Mouse (Mus musculus) left cerebral cortex, adult 8-10 months (tissue): Measurements from ENCODE around the gene Hmgb1. TPM values are rescaled to one million over a fixed set of nuclear protein-coding genes. Genes with fewer than 3 reads are reported as not detected.

Experiments used
- DNase-seq, 2 experiments: peaks; one replicate each; pipeline ENCODE4 v3.0.0; 2022; ENCODE audit warnings: low spot score in 2 of 2
- total RNA-seq, 4 experiments: library from RNA; stranded (reverse); gene quantifications; 2 replicates each; pipeline ENCODE4 v1.2.4; 2022

The Hmgb1 gene
- total RNA-seq, result 100 to 1,000 TPM; 120 to 137 (median 132) TPM

DNA sequence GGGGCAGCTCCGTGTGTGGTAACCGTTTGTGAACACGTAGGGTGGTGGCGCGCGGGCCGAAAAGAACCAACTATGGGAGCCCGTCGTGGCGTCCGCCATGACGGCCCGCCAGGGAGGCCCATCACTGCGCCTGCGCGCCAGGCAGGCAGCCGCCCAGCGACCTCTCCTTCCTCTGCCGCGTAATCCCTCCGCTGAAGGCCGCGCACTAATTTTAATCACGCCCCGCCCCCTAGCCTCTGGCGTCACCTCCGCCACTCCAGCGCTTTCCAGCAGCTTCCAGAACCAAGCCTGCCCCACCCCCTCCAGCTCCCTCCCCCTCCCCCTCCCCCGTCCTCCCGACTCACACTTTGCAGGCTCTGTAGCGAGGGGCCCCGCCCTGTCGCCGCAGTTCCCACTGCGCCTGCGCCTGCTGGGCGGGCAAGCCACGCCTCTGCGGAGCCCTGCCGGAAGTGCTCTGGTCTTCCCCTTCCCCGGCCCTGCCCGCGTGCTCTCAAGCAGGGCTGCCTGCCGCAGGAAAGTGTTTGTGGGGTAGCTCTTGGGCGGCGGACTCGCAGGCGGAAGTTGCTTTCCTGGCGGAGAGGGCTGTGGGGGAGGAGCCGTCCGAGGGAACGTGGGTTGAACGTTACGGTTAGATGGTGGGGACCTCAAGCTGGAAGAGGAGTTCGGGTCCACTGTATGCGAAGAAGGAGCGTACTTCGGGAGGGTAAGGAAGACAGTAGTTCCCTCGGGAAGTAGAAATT, at the start of gene Hmgb1, which contains the start of gene Uspl1:
Gene Hmgb1 (minus strand): TSS at position 386 of the 740 bp plus-strand sequence.
Gene Uspl1 (plus strand): TSS at position 247 of the 740 bp plus-strand sequence.
- DNase-seq, result peak; percentile 96 to 99

DNA sequence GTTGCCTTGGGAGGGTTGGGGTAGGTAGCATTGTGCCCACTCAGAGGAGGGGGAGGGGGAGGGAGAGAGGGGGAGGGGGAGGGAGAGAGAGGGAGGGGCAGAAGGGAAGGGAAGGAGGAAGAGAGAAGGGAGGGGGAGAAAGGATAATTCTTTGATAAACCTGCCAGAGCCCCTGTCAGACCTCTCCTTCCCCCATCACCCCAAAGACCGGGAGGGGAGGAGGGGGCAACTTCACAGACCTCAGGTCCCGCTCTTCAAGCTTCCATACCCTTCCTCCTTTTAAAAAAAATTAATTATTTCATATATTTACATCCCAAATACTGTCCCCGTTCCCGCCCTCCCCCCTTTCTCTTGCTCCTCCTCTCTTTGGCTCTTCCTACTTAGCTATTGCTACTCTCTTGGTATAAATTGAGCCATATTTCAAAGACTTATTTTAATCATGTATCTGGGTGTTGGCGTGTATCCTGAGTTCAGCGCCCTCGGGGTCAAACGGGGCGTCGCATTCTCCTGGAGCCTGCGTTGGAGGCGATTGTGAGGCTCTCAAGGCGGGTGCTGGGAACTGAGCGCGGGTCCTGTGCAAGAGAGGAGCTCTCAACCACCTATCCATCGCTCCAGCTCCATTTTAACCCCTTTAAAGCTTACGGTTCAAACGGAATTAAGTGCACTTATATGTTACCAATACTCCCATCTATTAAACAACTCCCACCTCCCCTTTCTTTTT, 45.5 kb upstream of the Hmgb1 start:
- no peak for DNase-seq

DNA sequence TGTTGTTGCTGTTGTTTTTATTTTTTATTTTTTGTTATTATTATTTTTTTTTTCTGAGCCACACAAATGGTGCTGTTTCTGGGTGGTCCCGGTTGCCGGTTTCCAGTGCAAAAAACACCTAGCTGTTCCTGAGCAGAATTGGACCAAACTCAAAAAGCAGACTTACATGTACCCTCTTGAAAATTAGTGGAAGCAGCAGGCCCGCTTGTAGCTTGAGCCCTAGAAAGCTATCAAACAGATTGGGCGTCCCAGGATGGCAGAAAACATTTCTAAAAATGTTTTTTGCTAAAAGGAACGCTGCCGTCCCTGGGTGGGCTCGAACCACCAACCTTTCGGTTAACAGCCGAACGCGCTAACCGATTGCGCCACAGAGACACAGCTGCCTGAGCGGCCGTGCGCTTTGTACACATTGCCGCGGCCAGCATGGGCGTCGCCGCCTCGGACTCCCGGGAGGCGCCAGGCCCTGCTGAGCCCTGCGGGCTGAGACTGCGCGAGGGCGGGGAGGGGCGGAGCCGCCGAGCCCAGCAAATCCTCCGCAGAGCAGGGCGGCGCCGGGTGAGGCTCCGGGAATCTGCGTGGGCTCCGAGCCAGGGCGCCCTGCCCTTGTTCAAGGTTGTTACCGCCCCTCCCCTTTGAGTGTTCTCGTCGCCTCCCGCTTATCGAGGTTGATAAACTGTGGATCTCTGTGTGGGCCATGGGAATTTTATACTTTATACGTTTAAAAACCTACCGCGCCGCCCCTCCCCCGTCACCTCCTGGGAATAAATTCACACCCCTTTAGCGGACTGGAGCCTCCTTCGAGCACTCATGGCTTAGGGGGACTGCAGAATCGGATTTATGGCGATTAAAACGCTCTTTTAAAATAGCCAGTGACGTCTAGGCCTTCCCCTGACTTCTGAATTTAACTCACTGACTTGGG, 44.7 kb upstream of the Hmgb1 start:
- DNase-seq, result peak; percentile 96 to 100

DNA sequence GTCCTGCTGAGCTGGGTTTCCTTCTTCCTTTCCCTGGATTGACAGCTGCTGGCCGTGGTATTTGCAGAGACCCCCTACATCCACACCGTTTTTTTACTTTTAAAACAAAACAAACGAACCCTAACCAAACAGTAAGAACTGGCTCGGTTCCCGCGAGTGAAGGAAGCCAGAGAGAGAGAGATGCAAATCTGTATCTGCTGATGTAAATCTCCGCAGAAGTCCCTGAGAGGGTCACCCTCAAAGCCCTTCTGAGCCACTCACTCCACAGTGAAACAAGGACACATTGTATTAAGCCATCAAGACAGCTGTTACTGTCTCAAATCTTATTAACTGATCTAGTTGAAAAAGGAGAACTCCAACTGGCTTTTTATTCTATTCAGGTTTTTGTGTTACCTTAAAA, 40.4 kb upstream of the Hmgb1 start:
- no peak for DNase-seq

DNA sequence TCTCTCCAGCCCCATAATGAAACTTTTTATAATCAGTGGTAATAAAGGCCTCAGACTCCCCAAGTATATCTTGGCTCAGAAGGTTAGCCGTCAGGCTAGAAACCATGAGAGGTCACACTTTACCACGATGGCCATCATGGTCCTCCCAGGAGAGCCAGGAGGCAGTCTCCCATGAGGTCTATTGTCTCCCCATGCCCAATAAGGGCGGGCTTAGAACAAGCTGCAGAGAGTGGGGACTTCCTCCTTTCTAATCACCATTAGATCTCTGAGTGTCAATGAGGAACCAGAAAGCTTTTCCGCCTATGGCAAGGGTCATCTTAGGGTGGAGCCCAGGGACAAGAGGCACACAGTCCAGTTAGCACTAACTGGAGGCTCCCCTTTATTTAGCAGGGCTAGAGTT, 37.1 kb upstream of the Hmgb1 start:
- no peak for DNase-seq

DNA sequence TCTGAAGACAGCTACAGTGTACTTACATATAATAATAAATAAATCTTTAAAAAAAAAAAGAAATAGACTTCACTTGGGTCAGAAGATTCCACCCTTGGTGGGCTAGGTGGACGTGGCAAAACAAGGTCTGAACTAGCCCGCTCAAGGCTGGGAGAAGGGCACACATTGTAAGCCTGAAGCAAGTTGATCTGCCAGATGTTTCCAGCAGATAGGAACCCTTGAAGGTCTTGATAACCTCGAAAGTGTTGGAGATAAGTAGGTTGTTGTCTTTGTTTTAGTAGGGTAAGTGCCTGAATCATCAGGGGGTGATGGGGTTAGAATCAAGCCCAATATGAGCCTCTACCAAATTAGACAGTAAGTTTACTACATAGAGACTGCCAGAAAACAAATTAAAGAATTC, 35.2 kb upstream of the Hmgb1 start:
- no peak for DNase-seq

DNA sequence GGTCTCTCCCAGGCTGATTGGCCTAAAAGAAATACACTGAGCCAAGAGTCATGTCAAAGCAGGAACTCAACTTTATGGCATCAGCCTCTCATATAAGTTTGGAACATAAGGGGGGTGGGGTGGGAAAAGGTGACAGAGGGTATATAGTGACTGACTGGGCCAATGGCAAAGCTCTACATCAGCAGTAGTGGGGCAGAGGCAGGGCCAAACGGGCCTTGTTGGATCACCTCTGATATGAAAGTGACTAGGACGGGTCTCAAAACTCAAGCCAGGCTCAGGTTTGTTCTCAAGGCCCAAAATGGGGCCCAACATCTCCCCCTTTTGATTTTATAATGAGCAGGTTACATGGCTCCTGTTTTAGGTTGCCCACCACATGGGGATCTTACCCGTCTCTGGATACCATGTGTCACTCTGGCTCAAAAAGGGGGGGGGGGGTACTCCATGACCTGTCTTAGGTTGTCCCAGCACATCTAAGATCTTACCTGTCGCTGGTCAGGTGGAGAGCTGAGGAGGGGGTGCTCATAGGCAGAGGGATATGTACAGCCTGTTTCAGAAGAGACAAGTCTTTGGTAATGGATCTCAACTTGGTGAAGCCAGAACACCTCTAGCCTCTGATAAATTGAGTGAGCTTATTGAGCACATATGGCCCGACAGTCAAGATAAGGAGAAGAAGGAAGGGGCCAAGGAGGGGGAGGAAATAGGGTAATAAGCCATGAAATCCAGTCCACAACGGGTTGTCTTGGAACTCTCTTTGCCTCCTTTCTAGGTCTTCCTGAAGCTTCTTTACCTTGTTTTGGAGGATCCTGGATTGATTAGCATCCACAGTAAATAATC, 33.5 kb upstream of the Hmgb1 start:
- DNase-seq, result no peak

DNA sequence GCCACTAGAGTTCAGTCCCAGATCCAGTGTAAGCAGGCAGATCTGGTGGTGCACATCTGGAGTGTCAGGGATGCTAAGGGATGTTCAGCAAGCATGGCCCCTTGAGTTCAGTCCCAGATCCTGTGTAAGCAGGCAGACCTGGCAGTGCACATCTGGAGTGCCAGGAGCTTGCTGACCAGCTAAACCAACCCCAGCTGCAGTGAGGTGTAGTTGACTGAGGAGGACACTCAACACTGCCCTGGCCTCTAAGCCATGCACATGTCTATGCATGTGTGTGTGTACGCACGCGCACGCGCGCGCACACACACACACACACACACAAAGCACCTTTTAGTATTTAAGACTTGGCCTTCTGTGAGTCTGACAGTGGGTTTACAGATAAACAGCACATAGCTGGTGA, 31.3 kb upstream of the Hmgb1 start:
- DNase-seq, result no peak

DNA sequence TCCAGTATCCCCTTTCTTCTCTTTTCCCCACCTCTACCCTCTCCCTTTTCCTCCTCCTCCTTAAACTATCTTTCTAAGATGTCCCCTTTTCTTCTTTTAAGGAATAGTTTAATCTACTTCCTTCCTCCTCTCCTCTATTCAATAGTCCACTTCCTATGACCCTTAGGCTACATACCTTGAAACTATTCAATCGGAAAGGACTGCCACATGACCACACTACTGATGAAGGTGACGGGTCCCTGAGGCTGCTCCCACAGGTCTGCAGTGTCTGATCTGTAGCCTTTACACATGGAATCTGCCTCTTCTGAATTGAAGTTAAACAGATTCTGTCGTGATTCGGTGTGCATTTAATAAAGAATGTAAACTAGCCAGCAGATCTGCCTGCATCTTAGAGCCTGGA, 28.5 kb upstream of the Hmgb1 start:
- DNase-seq, result no peak

DNA sequence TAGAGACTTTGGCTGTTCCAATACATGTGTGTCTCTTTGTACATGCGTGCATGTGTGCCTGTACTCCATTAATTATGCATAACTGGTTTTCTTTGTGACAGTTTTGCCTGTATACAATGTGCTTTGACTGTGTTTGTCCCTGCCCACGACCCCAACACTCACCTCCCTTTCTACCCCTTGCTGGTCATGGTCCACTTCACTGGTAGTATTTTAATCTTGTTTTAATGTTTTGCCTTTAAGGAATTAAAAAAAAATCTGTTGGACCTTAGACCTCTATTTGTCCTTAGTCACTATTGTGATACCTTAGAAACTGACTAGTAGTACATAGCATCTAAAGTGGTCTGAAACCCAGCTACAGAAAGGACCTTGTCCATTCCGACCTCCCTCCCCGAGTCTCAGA, 26.8 kb upstream of the Hmgb1 start:
- DNase-seq, result no peak

DNA sequence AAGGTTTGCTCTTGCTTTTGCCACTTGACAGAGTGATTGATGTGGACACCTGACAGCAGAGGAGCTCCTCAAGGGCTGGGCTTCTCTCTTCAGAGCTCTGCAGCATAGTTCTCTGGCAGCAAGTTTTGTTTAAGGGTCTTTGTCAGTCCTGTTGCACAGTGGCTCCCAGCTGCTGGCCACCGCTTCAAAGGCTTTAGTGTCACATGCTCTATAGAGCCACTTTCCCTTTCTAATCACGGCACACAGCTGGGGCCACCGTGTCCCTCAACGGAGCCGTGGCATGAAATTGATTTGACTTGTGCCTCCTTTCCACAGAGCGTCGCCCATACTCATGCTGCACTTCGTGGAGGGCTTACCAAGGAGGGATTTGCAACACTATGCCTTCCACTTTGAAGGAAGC, 25.0 kb upstream of the Hmgb1 start:
- DNase-seq, result no peak

DNA sequence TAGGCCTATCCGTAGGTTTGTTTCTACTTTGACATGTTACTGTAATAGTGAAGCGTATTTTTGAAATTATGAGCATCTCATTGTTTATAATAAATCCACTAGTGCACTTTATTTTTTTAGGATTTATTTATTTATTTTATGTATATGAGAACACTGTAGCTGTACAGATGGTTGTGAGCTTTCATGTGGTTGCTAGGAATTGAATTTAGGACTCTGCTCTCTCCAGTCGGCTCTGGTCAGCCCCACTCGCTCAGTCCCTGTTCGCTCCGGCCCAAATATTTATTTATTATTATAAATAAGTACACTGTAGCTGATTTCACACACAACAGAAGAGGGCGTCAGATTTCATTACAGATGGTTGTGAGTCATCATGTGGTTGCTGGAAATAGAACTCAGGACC, 24.5 kb upstream of the Hmgb1 start:
- DNase-seq, result no peak

DNA sequence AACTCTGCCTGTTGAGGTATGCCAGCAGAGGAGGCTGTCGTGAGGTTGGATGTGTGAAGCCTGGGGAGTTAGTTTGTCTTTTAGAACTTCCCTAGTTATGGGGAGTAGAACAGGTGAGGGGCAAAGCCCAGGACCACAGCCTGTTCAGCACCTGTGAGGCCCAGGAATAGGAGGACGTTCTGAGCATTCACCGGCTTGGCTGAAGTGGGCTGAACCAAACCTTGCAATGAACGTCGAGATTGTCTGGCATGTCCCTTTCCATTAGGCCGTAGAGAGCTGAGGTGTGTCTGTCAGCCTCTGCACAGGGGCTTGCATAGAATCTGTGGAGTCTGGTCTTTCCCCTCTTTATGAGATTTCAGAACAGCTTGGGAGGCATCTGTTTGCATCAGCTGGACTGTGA, 23.4 kb upstream of the Hmgb1 start:
- no peak for DNase-seq

DNA sequence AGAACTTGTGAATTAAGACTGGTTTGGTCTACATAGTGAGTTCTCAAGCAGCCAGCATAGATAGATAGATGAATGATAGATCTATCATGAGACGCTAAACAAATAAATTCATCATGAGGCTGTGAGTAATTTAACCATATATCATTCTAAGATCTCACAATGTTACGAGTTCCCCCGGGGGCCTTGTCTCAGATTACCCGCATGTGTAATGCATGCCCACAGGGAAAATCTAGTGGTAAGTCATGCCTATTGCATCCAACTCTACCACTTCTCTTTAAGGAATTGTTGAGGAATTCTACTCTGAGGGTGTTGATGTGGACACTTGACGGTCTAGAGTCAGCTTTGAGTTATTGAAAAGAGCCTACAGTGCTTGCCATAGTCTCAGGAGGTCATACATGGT, 22.0 kb upstream of the Hmgb1 start:
- DNase-seq, result no peak

DNA sequence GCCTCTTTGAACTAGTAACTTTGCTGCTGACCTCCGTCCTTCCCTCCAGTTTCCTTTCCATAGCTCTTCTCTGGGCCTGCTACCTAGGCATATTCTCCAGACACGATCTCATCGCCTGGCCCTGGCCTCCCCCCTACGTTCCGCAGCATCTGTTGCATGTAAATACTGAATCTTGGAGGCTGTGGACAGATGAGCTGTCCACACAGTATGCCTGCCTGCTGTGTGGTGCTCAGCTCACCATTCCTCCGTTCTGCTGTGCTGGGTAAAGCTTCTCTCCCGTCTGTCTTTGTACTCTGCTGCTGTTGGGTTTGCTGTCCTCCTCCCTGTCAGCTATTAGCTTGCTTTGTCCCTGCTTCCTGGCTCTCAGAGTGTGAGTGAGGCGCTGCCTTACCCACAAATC, 21.0 kb upstream of the Hmgb1 start:
- DNase-seq, result no peak

DNA sequence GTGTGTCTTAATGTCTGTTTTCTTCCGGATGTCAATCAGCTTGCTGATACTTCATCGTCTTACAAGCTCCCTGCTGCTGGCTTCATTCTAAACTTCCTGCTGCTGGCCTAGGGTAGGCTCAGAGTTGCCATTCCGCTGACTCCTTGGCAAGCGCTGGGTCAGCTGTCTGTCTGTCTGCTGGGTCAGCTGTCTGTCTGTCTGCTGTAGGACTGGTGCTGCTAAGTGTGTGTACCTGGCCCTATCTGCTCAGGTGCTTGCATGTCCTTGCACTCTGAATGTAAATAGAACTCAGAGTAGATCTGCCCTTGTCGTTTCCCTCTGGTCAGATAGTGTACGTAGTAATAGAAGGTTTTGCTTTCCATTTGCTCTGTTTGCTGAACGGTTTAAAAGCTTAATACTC, 20.5 kb upstream of the Hmgb1 start:
- no peak for DNase-seq

DNA sequence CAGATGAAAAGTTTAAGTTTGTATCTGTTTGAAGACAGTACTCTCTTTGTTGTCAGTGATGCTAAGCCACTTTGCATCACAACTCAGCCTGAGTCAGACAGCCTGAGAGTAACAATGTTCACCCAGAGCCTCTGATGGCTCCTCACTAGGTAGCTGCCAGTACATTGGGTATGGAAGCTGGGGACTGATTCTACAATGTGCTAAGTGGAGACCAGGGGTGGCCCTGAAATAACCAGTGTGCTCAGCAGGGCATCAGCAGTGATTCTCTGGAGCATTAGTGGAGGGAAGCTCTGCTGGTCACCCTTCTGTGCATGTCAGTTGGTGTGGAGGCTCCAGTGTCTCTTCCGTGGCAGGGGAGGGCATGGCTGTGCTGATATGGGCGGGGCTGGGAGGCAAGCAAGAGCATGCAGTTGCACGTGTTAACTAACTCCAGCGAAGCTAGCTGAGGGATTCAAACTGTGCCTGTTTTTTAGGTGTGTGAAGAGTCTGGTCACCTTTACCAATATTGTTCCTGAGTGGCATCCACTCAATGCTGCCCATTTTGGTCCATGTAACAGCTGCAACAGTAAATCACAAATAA, 19.6 kb upstream of the Hmgb1 start:
- no peak for DNase-seq

DNA sequence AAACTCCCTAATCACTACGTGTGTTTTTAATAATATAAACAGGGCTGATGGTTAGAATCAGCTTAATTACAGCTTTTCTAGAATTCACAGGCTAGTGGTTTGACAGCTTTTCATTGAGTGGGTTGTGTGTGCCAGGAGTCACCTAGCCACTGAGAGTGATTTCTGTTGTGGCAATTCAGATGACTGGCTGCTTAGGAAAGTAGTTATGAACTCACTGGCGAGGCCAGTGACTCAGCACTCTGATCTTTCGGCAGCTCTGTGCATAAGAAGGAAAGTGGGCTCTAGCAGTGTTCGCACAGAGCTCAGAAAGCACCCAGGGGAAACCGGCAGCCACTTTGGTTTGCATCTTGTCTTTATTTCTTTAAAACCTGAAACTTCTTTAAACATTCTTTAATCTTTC, 18.7 kb upstream of the Hmgb1 start:
- DNase-seq, result no peak

DNA sequence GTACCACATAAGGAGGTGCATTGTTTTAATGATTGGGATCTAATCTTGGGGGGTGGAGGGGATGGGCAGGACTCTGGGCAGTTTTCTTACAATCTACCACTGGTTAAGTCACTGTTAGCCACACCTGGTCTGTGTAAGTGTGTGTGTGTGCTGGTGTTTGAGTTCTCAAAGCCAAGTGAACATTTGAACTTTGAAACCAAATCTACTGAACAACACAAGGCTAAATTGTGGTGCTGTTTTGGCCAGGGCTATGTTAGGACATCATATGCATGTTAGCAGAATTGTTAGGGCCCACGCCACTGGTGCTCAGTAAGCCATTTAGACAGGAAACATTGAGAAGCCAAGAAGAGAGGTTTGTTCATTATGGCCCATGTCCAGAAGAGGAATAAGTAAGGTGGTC, 14.5 kb upstream of the Hmgb1 start:
- no peak for DNase-seq

DNA sequence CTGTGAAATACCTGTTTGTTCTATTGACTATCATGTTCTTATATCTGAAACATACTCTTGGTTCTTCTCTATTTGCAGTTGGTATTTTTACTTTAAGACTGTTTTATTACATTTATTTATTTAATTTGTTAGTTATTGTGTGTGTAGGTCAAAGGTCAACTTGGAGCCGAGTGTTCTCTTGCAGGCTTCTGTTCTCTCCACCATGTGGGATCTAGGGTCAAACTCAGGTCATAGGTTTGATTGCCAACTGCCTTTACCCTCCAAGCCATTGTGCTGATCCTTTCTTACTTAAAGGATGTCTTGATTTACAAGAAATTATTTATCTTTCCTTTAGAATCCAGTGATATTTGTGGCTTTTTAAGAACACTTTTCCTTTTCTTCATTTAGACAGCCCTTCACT, 12.3 kb upstream of the Hmgb1 start:
- no peak for DNase-seq

DNA sequence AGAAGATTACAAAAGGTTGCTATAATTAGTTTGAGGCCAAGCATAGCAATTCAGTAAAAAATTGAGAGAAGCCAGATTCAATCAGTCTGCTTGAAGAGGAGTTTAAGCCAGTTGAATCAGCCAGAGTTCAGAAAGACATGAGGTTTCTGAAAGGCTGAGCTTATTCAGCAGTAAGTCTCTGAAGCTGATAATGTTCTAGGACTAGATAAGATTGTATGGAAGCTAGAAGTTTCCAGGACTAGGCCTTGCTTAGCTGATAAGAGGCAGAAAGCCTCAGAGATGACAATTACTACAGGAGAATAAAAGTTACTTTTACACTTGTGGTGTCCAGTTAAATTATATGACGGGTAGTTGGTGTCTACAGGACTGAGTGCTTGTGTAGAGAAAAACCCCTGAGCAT, 5.9 kb upstream of the Hmgb1 start:
- DNase-seq, result no peak
